Mouse (Mus musculus) heart, embryonic 14.5 days (tissue): ENCODE results near the gene Lrwd1. TPM values are rescaled to one million over a fixed set of nuclear protein-coding genes. Genes with fewer than 3 reads are reported as not detected.

Experiments
- ATAC-seq: fragments of 200-750 bp; cut with Nextera tagmentation; 2 replicates; pipeline ENCODE4 v1.8.0; 2017; ENCODE audit warnings: low read depth, moderate TSS enrichment; ENCODE audit not compliant: insufficient number of reproducible peaks, insufficient read depth, low FRiP score
- H3K27ac ChIP-seq, 2 experiments: fragments of 200-500 bp in 1 of 2; fragments of 300-500 bp in 1 of 2; sonication (generic) in 1 of 2; replicated peaks in 1 of 2; 2 replicates each; pipeline ENCODE4 v1.5.1; 2012 to 2014; ENCODE audit warnings: low read depth in 2 of 2, low read length in 2 of 2, control low read depth in 1 of 2, mild to moderate bottlenecking in 1 of 2, mixed read lengths in 1 of 2; ENCODE audit not compliant: control insufficient read depth in 1 of 2, insufficient read depth in 1 of 2
- H3K27me3 ChIP-seq: fragments of 300-500 bp; sonication (generic); 2 replicates; pipeline ENCODE4 v1.6.1; 2014; ENCODE audit warnings: mild to moderate bottlenecking, low read length, control low read depth; ENCODE audit not compliant: control insufficient read depth, insufficient read depth
- H3K36me3 ChIP-seq: fragments of 300-500 bp; sonication (generic); 2 replicates; pipeline ENCODE4 v1.6.1; 2014; ENCODE audit warnings: mild to moderate bottlenecking, control low read depth, low read length, mixed read lengths; ENCODE audit not compliant: control insufficient read depth, insufficient read depth
- H3K4me1 ChIP-seq, 2 experiments: fragments of 200-500 bp in 1 of 2; fragments of 300-500 bp in 1 of 2; sonication (generic) in 1 of 2; 2 replicates each; pipeline ENCODE4 v1.6.1; 2012 to 2014; ENCODE audit warnings: low read length in 2 of 2, control low read depth in 1 of 2, mixed read lengths in 1 of 2; ENCODE audit not compliant: control insufficient read depth in 2 of 2, insufficient read depth in 2 of 2
- H3K4me2 ChIP-seq: fragments of 300-500 bp; sonication (generic); 2 replicates; pipeline ENCODE4 v1.6.1; 2014; ENCODE audit warnings: mild to moderate bottlenecking, low read length
- H3K4me3 ChIP-seq, 2 experiments: fragments of 200-500 bp in 1 of 2; fragments of 300-500 bp in 1 of 2; sonication (generic) in 1 of 2; 2 replicates each; pipeline ENCODE4 v1.5.1; 2012 to 2014; ENCODE audit warnings: low read length in 2 of 2, mild to moderate bottlenecking in 2 of 2, control low read depth in 1 of 2, low read depth in 1 of 2, moderate library complexity in 1 of 2; ENCODE audit not compliant: control insufficient read depth in 1 of 2, insufficient read depth in 1 of 2
- H3K9ac ChIP-seq: fragments of 300-500 bp; sonication (generic); 2 replicates; pipeline ENCODE4 v1.6.1; 2014; ENCODE audit warnings: mild to moderate bottlenecking, low read length
- H3K9me3 ChIP-seq: fragments of 300-500 bp; sonication (generic); 2 replicates; pipeline ENCODE4 v1.6.1; 2016; ENCODE audit warnings: low read length, control low read depth; ENCODE audit not compliant: control insufficient read depth
- WGBS: fragments of 180-500 bp; shearing (Covaris S2); extraction: QIAGEN DNeasy Blood & Tissue Kit; methylation state at CpG from one replicate; pipeline ENCODE4 v1.1.7; 2014; 5-methylcytosine and 5-hydroxymethylcytosine counted together
- polyA plus RNA-seq: library from polyadenylated mRNA; unstranded; fragments of >200 nt; fragmentation: Nextera tagmentation; extraction: Ambion mirVana; gene quantifications from 2 replicates; pipeline ENCODE4 v1.2.1, GENCODE M21; 2014

Lrwd1 gene
- polyA plus RNA-seq, 1 experiment from 2014 or later: 16.9 TPM

GRCm38 (mm10) chr5:136172939-136173338, 37.1 kb upstream of the Lrwd1 start:
- Histone ChIP-seq H3K27ac (no peak overlapping the region), H3K4me1 (peaks cover 6 to 9% of the 10 kb centered on the region in 2 experiments; a peak in 2 of 4 replicates), H3K27me3 (no peaks in the 10 kb centered on the region), H3K36me3 (no peaks in the 10 kb centered on the region; the same call in 1 of the 2 replicates), H3K9ac (no peak overlapping the region), H3K4me3 (no peak overlapping the region), H3K9me3 (0 out of 2 replicates have a peak, but pooled peaks cover 2% of the 10 kb centered on the region), H3K4me2 (no peak overlapping the region)
- ATAC-seq: no peak
- WGBS: 72% methylated on average over 9 of the region's 9 CpGs

- peak overlapping the region; percentile 10 to 37; a peak in 2 of 4 replicates for H3K27ac ChIP-seq
- peaks cover 5 to 6% of the 10 kb centered on the region in 2 experiments; a peak in 2 of 4 replicates for H3K4me1 ChIP-seq
- no peaks in the 10 kb centered on the region for H3K36me3 ChIP-seq
- H3K27me3 ChIP-seq: no peaks in the 10 kb centered on the region
- H3K9ac ChIP-seq: no peak overlapping the region
- peak overlapping the region; percentile 87 for H3K4me2 ChIP-seq
- peak overlapping the region; percentile 46; a peak in 3 of 4 replicates for H3K4me3 ChIP-seq
- ATAC-seq: no peak
- 0 out of 2 replicates have a peak, but pooled peaks cover 3% of the 10 kb centered on the region for H3K9me3 ChIP-seq
- WGBS: 31% methylated on average over 17 of the region's 17 CpGs
Measured at GRCm38 (mm10) chr5:136171363-136172341, 35.8 kb upstream of the Lrwd1 start.

- H3K4me1 ChIP-seq: peaks cover 5 to 6% of the 10 kb centered on the region in 2 experiments; a peak in 2 of 4 replicates
- H3K4me2 ChIP-seq: peak within 1 kb of the TSS; percentile 87
- peak within 1 kb of the TSS; percentile 70 for H3K9ac ChIP-seq
- H3K27me3 ChIP-seq: no peaks in the 10 kb centered on the region
- H3K9me3 ChIP-seq: 0 out of 2 replicates have a peak, but pooled peaks cover 3% of the 10 kb centered on the region
- peak within 1 kb of the TSS; percentile 10 to 37; a peak in 2 of 4 replicates for H3K27ac ChIP-seq
- no peaks in the 10 kb centered on the region for H3K36me3 ChIP-seq
- WGBS: 5% methylated on average over 49 of the region's 49 CpGs
- peak; percentile 72 for ATAC-seq
- peak within 1 kb of the TSS; percentile 46 for H3K4me3 ChIP-seq
Measured at GRCm38 (mm10) chr5:136170512-136171362, 34.9 kb upstream of the Lrwd1 start, which contains the start of gene Orai2. TSS of gene Orai2 (minus strand) at chr5:136170713.

- H3K9ac ChIP-seq: peak overlapping the region; percentile 70
- H3K4me3 ChIP-seq: peak overlapping the region; percentile 46
- 0 out of 2 replicates have a peak, but pooled peaks cover 3% of the 10 kb centered on the region for H3K9me3 ChIP-seq
- no peaks in the 10 kb centered on the region for H3K36me3 ChIP-seq
- peaks cover 5 to 6% of the 10 kb centered on the region in 2 experiments; a peak in 2 of 4 replicates for H3K4me1 ChIP-seq
- H3K27me3 ChIP-seq: no peaks in the 10 kb centered on the region
- ATAC-seq: peak; percentile 40
- 13% methylated on average over 15 of the region's 15 CpGs for WGBS
- H3K4me2 ChIP-seq: peak overlapping the region; percentile 87
- peak overlapping the region in 1 of 2 experiments; percentile 9; a peak in 1 of 4 replicates for H3K27ac ChIP-seq
Measured at GRCm38 (mm10) chr5:136169626-136170511, 34.0 kb upstream of the Lrwd1 start.

GRCm38 (mm10) chr5:136168071-136168470, 32.2 kb upstream of the Lrwd1 start:
- Histone ChIP-seq H3K27ac (no peak overlapping the region), H3K9ac (no peak overlapping the region), H3K4me2 (no peak overlapping the region), H3K4me3 (no peak overlapping the region), H3K9me3 (0 out of 2 replicates have a peak, but pooled peaks cover 3% of the 10 kb centered on the region), H3K4me1 (peaks cover 5 to 6% of the 10 kb centered on the region in 2 experiments; a peak in 2 of 4 replicates), H3K36me3 (no peaks in the 10 kb centered on the region), H3K27me3 (no peaks in the 10 kb centered on the region)
- no peak for ATAC-seq
- 86% methylated on average over 3 of the region's 3 CpGs for WGBS

GRCm38 (mm10) chr5:136167296-136167695, 31.4 kb upstream of the Lrwd1 start:
- Histone ChIP-seq H3K36me3 (no peaks in the 10 kb centered on the region), H3K9ac (no peak overlapping the region), H3K4me1 (peaks cover 5 to 6% of the 10 kb centered on the region in 2 experiments; a peak in 2 of 4 replicates), H3K27me3 (no peaks in the 10 kb centered on the region), H3K4me2 (no peak overlapping the region), H3K4me3 (no peak overlapping the region), H3K27ac (no peak overlapping the region), H3K9me3 (0 out of 2 replicates have a peak, but pooled peaks cover 3% of the 10 kb centered on the region)
- ATAC-seq: no peak
- 86% methylated on average over 4 of the region's 4 CpGs for WGBS
